Mouse (Mus musculus) MN1 (cell line): ENCODE results near the gene Ptprr.
A peak's percentile ranks its signal among the peaks of the same experiment; 100 is the strongest.

Source experiments
- DNase-seq: peaks from one replicate; pipeline ENCODE4 v3.0.0-alpha.2; 2016; ENCODE audit warnings: low spot score

Ptprr gene

DNA sequence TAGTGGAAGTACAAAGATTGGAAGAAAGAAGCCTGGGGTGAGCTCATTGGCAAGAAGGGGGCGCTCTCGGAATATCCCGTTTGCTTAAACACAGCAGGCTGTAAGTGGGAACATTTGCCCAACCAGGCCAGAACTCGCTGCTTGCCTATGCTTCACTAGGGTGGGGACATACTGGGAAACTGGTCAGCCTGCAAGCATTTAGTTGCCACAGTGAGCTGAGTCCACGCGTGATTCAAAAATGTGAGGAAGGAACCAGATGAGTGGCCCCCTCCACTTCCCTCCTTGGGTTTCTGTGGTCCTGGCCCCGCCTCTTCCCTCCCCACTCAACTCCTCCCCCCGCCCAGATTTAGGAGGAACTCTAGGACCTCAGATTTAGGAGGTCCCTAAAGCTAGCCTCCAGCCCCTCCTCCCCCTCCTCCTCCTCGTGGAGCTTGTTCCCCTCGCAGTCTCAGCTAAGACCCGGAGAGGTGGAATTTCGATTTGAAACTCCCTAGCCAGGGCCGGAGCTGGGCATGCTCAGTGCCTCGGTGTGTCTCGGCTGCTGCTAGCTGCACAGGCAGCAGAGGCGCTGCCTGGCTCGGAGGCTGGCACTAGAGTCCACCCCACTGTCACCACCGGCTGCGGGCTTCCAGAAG is at the start of gene Ptprr:
Gene Ptprr (plus strand): TSS at position 369 of the 635 bp plus-strand sequence.
- DNase-seq: peak; percentile 100

DNA sequence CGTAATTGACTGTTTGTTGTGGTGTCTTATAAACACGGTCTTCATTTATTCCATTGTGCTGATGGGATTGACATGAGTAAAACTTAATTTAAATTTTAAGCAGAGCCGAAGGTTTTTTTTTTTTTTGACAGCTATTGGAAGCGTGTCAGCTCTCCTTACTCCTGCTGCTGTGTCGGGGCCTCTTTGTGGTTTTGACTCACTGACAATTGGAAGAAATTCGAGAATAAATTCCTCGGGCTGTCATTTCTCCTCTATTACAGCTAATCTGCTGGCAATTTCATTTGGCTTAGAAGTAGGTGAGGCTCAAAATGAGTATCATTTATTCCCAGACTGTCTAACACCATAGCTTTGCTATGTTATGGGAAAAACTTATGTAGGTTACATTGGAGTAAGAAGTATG is 41.7 kb upstream of the Ptprr start:
- no peak for DNase-seq

DNA sequence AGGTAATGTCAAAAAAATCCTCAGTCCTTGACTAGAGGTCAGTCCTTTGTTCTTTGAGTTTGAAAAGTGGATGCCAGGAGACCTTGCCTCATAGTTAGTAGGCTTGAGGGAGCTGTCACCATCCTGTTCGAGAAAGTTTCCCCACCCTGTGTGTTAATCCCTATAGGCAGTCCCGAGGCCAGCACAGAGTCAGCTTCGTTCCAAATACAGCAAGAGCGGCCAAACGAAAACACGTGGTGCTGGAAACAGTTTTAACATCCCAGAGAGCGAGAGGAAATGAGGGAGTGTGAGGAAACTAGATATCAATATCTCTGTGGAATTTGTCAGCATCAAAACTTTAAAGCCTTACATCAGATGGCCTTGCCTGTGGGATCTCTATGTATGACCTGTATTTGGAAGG is 39.0 kb upstream of the Ptprr start:
- no peak for DNase-seq

DNA sequence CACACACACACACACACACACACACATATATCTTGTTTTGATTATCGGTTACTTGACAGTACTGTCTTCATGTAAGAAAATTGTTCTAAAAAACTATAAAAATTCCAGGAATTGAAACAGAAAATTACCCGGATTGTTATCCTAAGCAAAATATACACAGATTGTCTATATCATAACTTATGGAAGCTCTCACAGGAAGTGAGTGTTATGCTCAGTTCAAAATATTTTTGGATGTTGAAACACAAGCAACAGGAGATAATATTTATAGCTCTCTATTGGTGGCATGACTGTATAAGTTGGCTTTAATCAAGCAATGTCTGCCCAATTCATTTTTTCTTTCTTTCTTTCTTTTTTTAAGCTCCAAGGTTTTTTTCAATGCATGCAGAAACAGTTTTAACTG is 38.0 kb upstream of the Ptprr start:
- DNase-seq: no peak

DNA sequence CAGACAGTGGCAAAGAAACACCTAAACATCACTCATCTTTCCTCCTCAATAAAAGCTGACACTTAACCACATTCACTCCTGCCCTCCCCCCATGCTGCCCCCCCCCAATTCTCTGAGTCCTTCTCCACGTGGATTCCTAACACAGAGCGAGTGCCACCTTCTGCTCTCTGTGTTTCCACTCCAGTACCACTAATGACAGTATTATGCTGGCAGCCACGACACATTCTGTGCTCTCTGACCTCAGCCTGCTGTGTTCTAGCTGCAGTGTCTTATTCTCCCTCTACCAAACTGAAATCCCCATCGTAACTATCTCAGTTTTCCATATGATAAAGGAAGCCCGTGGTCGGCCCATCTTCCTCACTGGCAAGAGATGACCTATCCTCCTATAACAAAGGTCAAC is 33.7 kb upstream of the Ptprr start:
- no peak for DNase-seq

- DNase-seq: no peak
These were observed 16.2 kb upstream of the Ptprr start for GRCm38 (mm10) chr10:116001838-116002237.

GRCm38 (mm10) chr10:116006675-116007074 is 11.3 kb upstream of the Ptprr start:
- peak; percentile 22 for DNase-seq

DNA sequence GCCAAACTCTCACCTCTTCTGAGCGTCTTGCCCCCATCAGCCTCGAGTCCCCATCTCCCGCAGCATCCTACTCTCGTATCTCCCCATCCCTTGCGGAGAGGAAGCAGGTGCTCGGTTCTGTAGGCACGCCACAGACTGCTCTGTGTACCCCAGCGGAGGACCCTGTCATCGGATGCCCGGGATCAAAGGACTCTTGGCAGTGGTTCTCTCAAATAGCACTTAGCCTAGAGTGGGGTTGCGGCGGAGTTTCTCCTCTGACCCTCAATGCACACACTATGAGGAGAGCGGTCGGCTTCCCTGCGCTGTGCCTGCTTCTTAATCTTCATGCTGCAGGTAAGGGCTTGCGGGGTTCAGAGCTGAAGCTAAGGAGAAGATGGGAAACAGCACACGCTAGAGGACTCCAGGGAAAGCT is 473 bp downstream of the Ptprr start:
- no peak for DNase-seq

DNA sequence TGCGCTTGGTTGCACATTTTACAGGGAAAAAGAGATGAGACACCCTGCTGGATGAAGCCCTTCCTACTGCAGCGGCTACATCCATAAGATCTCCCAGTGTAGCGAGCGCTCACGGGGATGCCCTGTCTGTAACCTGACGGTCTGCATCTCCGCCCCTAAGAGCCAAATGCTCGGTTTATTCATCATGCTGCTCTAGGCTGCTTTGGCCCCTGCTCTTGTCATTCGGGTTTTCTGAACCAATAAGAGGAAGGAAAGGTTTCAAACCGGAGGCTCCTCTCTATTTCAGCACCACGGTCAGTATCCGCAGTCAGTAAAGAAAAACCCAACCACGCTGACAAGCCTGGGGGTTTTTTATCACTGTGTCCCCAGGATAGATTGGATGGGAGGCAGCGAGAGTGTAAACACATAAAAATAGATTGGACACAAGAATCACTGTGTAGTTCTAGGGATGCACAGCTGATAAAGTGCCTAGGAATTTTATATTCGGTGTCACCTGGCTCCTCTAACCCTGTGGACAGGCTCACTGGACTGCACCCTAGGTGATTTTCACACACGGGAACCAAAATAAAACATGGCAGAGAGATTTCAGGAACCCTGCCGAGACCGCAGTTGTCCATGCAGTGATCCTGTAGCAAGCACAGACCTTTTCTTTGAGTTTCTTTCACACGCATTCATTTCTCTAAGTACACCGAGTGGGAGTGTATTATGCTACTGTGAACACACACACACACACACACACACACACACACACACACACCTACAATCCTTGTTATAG is 1.3 kb downstream of the Ptprr start:
- DNase-seq: peak; percentile 80

DNA sequence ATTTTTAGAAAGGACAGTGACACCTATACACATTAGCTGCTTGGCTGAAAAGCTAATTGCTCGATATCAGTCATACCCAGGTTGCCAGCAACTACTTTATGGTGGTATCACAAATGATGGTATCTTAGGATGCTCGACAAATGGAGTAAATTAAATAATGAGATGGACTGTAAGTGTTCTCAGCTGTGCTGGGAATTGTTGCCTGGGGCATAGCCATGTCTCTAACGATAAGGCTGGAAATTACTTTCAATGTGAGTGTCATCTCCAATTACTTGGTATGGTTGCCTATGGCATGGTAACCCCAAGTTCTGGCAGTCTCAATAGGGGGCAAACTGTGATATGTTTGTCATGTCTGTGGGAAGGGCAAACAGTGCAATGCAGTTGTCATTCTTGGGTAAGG is 3.1 kb downstream of the Ptprr start:
- DNase-seq: peak; percentile 63

DNA sequence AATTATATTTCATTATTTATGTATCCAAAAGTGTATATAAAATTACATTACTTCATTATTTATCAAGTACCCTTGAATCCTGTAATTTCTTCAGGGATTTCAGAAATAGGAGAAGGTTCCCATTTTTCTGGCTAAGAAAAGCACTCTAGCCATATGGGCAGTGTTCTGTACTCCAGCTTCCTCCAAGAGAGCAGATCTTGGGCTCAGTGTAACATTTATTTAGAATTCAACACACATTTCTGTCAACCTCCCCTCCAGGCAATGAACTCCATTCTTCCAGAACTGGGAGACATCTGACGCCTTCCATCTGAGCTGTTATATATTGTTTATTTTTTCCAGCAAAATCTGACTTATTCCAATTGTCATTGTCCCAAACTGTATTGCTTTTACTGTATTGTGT is 20.1 kb downstream of the Ptprr start:
- DNase-seq: no peak

DNA sequence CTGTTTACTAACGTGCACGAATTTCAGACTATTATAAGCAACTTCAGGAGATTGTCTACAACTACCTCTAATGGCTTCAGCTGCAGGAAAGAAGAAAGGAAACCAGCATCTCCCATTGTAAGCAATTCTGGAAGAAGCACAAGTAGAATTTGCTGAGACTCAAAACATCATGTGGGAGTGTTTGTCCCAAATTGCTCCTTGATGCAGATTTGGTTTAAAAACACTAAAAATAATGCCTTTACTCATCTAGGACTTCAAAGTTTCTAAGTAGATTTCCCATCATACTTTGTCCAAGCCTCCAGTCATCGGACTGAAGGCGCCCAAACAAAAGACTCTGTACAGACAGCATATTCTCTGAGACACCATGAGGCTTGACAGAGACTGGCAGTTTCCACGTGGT is 57.9 kb downstream of the Ptprr start:
- no peak for DNase-seq

DNA sequence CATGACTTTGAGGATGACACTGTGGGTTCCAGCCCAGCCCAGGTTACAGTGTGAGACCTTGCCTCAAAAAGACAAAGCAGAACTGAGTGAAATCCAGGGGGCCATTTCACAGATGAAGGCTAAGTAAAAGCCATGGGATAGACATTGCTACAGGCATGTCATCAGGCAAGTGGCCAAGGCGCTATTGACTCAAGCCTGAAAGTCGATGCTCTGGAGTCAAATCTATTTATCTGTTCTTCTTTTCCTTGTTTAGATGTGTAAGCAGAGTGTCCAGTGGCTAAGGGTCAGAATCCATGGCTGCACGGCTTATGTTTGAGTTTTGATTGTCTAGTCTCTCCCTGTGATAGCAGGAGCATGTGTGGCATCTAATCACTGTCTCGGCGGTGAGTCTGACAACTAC is 60.6 kb downstream of the Ptprr start:
- no peak for DNase-seq

DNA sequence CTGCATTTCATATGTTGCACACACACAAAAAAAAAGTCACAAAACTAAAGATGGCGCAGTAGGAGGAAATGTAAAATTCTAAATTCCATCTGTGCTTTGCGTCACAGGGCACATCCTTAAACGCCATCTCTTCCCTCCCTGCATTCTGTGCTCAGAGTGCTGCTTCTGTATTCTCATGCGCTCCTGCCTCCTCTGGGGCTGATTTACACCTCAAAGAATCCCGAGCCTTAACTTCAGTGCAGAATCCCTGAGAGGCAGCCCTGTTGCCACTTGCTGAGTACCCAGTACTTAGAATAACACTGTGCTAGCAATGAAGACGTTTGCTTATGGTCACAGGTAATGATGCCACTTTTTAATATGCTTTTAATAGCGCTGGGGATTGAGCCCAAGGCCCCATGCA is 61.4 kb downstream of the Ptprr start:
- DNase-seq: no peak

DNA sequence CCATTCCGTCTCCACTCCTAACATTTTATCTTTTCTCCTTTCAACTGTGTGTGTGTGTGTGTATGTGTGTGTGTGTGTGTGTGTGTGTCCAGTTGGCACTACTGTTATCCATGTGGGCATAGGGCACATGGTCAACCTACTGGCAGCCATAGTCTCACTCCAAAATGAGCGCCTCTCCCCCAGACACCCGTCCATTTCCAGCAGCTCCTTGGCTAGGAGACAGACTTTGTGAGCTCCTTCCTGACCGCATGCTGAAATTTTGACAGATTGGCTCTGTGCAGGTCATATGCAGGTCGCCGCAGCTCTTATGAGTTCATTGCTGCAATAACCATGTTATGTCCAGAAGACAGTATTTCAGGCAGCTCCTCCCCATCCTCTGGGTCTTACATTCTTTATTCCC is 62.8 kb downstream of the Ptprr start:
- DNase-seq: no peak

GRCm38 (mm10) chr10:116083965-116084364 is 66.0 kb downstream of the Ptprr start:
- DNase-seq: peak; percentile 43

GRCm38 (mm10) chr10:116096466-116096865 is 78.5 kb downstream of the Ptprr start:
- peak; percentile 75 for DNase-seq

GRCm38 (mm10) chr10:116098470-116098869 is 80.5 kb downstream of the Ptprr start:
- DNase-seq: no peak

DNA sequence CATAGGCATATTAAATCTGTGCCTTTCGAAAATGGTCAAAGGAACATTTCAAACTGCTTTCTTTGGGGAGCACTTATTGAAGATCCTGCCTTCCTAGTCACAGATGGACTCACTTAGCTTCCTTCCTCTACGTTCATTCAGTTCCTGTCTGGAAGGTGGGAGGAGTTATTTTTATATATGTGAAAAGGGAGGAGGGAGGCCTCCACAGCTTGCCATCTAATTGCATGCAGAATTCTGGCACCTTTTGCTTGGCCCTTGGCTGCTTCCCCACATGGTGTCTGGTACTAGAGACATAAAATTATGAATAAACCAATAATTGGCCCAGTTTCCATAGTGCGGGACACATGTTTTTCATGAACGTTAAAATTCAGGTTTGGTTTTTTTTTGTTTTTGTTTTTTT is 90.2 kb downstream of the Ptprr start:
- DNase-seq: no peak

DNA sequence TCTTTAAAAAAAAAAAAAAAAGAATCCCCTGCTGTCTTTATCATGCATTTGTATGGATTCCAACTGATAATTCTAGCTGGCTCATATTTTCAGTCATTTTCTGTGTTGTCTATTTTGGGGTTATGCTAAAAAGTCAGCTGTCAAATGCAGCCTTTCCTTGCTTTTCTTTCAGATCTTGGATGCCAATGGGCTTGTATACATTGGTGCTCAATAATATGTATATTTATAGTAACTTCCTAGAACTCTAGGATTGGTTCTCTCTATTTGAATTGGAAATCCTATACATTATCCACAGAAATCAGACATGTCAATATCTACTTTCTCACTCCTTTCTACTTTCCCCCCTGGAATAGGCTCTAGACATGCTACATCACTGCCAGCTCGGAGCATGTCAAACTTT is 90.7 kb downstream of the Ptprr start:
- no peak for DNase-seq

DNA sequence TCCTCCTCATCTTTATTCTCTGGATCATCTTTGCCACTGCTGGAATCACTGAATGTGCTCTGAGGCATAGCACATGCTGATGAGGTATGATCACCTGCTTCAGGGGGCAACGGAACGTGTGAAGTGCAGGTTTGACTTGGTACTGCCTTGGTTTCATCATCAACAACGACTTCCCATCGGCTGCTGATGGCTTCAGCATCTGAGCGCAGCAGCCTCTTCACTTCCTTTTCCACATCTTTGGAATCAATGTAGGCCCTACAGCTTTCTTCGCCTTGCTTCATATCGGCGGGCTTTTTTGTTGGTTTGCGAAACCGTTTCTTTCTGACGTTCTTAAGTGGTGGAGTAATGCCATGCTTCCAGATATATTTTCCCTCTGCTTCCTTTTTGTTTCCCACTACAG is 94.9 kb downstream of the Ptprr start:
- DNase-seq: no peak

- DNase-seq: no peak
These were observed 96.0 kb downstream of the Ptprr start, which contains the start of gene 4933416C03Rik for GRCm38 (mm10) chr10:116113867-116114474. 4933416C03Rik (minus strand) TSS chr10:116113917.
